Mouse (Mus musculus) Muller cell, postnatal 12 days (primary cell): Measurements from ENCODE around the gene Lrmda.

Experiments used
- DNase-seq: peaks from one replicate; pipeline ENCODE4 v3.0.0-alpha.2; 2015; ENCODE audit errors: inconsistent ontology term

Lrmda gene

GRCm38 (mm10) chr14:22649411-22649911, 629.9 kb downstream of the Lrmda start:
- DNase-seq, result peak; percentile 40

GRCm38 (mm10) chr14:22649985-22650984, 630.8 kb downstream of the Lrmda start:
- no peak for DNase-seq

- DNase-seq, result no peak
Measured at GRCm38 (mm10) chr14:22651131-22651952, 631.8 kb downstream of the Lrmda start.

DNA sequence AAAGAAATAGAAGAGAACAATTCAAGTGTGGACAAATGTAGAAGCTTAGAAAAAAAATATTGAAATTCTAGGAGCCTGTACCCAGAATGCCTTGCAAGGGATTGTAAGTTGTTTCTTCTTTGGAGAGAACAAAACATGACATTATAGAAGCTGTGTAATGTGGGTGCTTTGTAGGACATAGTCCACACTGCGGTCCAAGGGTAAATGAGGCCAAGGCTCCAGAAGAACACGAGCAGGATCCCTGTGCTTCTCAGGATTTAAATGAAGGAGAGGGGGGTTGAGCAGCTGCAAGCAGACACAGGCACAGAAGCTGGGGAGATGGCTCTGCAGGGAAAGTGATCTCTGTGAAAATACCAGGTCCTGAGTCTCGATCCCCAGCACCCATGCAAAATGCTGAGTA, 643.0 kb downstream of the Lrmda start:
- no peak for DNase-seq

DNA sequence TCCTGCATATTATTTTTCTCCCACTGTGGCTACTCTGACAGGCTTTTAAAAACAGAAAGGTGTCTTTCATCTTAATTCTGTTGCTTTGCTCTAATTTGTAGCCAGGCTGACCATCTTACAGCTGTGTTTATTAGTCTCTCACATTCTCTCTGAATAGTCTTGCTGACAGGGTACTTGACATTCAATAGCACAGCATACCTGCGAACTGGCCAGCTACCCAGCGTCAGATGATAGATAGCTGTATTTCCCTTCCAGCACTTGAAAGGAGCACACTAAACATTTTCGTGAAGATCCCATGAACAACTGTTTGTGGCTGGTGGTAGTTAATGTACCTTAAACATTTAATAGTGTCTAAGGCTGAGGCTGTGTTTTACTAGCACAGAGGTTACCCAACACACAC, 646.9 kb downstream of the Lrmda start:
- DNase-seq, result no peak

- DNase-seq, result no peak
Measured at GRCm38 (mm10) chr14:22668302-22668701, 648.8 kb downstream of the Lrmda start.

- no peak for DNase-seq
Measured at GRCm38 (mm10) chr14:22668711-22669110, 649.2 kb downstream of the Lrmda start.

DNA sequence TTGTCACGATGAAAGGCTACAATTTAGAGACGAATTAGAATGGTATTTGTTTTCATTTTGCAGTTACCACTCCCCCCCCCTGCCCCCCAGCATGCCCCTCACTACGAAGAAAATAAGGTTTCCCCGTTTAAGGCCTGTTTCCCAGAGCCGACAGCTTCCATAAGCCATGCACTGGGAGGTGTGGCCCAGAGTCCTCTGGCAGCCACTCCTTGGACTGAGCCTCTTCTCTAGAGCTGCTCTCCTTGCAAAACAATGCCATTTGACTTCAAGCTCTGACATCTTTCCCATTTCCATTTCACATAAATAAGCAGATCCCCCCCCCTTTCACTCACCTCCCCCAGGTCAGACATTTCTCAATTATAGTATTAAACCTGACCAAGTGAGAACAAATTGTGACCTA, 654.1 kb downstream of the Lrmda start:
- no peak for DNase-seq

GRCm38 (mm10) chr14:22679008-22679704, 659.6 kb downstream of the Lrmda start:
- DNase-seq, result no peak

DNA sequence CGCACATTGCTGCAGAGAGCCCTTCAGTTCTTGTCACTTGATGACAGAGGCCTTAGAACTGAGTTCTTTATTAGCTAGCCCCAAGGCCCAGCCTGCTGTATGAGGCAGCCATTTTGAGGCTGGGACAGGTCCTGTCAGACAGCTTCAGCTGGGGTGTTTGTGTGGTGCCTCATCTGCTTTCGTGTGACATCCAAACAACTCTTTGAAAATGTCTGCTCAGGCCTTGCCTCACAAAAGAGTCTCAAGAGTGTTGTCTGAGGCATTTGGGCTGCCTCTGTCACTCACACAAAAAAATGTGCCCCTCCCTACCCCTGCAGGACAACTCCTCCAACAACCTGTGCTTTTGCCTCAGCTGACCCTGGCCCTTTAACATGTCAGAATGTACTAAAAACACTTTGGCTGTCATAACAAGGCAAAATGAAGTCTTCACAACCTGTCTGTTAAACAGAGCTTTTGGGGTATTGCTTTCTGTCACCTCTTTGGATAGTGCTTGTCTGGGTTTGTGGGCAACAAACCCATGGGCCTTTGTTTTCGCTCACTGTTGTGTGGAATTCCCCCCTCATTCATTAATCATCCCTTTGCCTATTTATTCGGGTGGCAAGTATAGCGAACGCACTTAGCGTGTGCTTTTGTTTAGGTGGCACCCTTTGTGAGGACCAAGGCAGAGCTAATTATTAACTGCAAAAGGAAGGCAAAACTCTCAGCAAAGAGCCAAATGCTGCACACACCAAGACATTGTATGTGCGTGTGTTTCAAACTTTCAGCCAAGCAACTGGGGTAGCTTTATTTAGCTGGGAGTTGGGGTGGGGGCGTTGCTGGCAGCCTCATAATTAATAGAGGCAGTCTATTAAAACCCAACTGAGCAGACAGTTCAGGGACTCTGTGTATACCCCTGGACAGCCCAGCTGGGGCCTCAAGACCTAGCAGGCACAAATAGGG, 660.5 kb downstream of the Lrmda start:
- peak; percentile 26 for DNase-seq

DNA sequence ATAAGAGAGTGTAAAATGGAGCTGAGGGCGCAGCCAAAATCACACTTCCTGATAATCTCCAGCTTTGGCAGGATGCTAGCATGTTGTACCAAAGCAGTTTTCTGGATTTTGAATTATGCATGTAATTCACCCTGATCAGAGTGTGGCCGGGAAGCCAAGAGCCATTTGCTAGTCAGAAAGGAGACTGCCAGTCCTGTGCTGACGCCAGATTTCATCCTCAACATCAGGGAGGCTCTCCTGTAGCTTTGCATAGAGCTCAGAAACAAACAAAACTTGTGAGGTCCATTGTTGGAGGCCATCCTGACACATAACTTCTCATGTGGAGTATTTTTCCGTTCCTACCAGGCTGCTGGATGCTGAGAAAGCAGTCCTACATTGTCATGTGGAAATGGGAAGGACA, 667.4 kb downstream of the Lrmda start:
- no peak for DNase-seq

DNA sequence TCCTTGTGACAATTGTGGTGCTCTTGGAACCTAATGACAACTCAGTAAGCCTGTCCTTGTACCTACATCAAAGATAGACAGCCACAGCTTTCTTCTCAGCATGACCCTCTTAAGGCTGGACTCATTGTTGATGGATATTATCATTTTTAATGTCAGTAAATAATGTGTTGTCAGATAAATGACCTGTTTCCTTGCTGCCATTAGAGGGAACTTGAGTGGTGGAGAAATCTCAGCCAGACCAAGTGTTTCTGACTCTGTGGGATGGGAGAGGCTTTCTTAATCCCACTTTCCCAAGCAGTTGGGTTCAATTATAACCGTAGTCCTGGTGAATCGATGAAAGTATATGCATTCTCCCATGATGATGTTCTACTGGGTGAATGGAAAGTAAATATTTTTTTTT, 668.9 kb downstream of the Lrmda start:
- DNase-seq, result no peak

DNA sequence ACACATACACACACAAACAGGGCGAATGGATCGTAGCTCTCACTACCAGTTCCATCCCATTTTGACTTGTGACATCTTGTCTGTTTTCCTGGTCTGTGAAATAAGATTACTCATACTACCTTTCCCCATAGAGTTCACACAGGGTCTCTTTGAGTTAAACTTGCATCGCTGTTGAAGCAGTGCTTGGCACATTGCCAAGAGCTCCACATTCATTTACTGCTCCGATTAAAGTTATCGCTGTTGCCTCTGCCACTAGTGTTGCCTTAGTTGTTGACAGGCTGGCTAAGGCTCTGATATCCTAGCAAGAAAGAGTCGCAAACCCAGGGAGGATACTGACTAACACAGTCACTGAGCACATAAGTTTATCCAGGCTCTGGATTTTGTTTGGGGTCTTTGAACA, 675.9 kb downstream of the Lrmda start:
- no peak for DNase-seq

DNA sequence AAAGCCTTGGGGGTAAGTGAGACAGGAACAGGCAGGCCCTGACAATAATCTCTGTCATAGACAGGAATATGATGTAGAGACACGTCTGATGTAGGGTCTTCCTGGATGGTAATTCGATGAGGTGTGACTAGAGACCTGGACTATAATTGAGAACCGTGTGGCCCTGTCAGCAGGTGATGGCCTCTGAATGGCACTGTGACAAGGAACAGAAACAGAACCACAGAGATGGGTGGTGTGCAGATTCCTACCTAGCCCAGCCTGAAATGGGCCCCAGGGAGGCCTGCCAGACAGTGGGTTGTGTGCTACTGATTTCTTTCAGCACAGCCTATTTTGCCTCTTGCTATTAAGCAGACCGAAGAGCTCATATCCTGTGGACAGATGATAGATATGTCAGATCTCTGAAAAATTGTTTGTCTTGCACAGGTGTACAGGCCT, 676.4 kb downstream of the Lrmda start:
- DNase-seq, result no peak

DNA sequence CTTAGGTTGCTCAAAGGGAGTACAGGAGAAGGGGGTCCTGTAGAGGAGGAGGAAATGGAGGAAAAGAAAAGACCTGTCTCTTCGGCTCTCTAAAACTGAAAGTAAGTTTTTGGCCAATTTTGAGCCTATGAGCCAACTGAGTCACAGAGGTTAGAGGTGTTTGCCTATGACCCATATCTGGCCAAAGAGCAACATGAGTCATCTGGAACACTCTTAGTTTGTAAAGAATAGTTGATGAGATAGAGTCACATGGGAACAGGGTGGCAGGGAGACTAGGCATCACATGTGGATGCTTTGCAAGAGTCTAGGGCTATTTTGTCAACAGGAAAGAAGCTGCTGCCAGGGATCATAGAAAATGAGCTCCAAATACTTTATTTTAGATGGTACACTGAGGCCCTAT, 680.7 kb downstream of the Lrmda start:
- no peak for DNase-seq

DNA sequence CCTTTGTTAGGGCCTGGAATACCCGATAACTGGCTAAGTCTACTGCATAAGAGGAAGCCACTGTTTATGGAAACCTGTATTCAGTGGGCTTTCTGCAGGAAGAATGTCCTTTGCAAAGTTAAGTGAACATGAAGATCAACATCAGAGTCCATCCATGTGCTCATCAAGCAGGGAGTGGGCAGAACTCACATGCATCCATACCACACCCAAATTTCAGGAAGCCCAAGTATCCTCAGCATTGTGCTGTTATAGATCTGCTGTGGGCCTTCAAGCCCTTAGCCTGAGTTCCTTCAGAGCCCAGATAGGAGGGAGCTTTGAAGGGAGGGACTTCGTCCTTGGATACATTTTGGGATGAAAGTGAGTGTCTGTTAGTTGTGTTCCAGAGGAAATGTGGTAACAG, 681.2 kb downstream of the Lrmda start:
- DNase-seq, result no peak

- no peak for DNase-seq
Measured at GRCm38 (mm10) chr14:22707958-22708701, 688.6 kb downstream of the Lrmda start.

DNA sequence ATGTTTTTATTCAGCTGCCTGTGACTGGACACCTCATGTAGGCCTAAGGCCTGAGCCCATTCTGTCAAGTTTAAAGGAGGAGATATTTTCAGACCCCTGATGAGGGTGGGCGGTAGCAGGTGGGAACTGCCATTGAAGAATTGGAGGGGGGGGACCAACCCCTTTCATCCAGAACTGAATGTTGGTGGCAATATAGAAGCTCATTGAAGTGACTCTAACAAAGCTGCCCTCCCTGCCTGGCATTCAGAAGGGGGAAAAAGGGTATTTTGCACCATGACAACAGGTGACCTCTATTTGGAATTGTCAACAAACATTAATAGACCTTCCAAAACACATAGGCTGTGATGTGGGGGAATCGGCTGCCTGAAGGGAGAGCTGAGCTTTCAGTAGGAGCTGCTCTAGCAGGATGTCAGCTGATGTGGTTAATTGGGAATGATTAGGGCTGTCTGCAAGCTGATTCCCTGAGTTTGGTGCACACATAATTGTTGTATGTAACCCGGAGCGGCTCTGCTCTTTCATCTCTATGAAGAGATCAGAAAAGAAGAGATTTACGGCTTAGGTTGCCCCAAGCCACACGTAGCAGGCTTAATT, 690.7 kb downstream of the Lrmda start:
- no peak for DNase-seq

DNA sequence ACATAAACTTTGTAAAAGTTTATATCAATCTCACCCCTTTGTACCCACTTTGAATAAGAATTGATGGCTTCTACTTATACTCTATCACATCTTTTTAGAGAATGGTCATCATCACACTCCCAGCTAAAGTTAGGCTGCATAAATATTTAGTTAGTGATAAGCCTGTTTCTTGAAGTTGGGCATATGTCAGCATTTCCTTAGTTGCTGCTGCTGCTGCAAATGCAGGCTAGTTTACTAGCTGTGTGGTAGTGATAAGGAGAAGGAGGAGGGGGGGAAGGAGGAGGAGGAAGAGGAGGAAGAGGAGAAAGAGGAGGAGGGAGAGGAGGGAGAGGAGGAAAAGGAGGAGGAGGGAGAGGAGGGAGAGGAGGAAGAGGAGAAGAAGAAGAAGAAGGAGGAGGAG, 692.9 kb downstream of the Lrmda start:
- DNase-seq, result no peak
